Mouse (Mus musculus): ENCODE results near the gene Nudt22. TPM values are rescaled to one million over a fixed set of nuclear protein-coding genes. Genes with fewer than 3 reads are reported as not detected.

Gene Nudt22
- polyA plus RNA-seq, 1 experiment: 18.2 TPM

GRCm38 (mm10) chr19:7012426-7012825, 16.5 kb upstream of the Nudt22 start:
- TF ChIP-seq MAX (IDR thresholded peaks at IDR 0.05): no peak
- Histone ChIP-seq H3K36me3 (ENCODE audit: control insufficient read depth, insufficient read depth) (peaks cover 12% of the 10 kb centered on the region), H3K4me3 (ENCODE audit: insufficient read depth, poor library complexity, severe bottlenecking) (no peak overlapping the region), H3K27me3 (ENCODE audit: control insufficient read depth, insufficient read depth, insufficient read length) (no peaks in the 10 kb centered on the region), H3ac (ENCODE audit: control insufficient read depth, insufficient read length, low read depth) (no peak overlapping the region), H3K79me3 (ENCODE audit: low read depth) (no peaks in the 10 kb centered on the region), H3K79me2 (ENCODE audit: control insufficient read depth, insufficient read depth) (no peaks in the 10 kb centered on the region)

- H3K79me2 ChIP-seq (ENCODE audit: control insufficient read depth, insufficient read depth): no peaks in the 10 kb centered on the region
- H3ac ChIP-seq (ENCODE audit: control insufficient read depth, insufficient read length, low read depth): no peak overlapping the region
- TF ChIP-seq MYOD1 (IDR thresholded peaks at IDR 0.05; ENCODE audit: control insufficient read depth, insufficient read length, low read depth): no peak
- no peak for TF ChIP-seq CEBPB (IDR thresholded peaks at IDR 0.05; ENCODE audit: low read depth)
- no peak for TF ChIP-seq USF1 (IDR thresholded peaks at IDR 0.05; ENCODE audit: low read depth)
- TF ChIP-seq MYOG (IDR thresholded peaks at IDR 0.05; ENCODE audit: control insufficient read depth, extremely low read depth, insufficient read length): no peak
- no peak for TF ChIP-seq MAX (IDR thresholded peaks at IDR 0.05)
- no peak for TF ChIP-seq FOSL1 (IDR thresholded peaks at IDR 0.05; ENCODE audit: insufficient read depth, low read length, poor library complexity, severe bottlenecking)
- no peak for TF ChIP-seq CTCF (IDR thresholded peaks at IDR 0.05; ENCODE audit: control insufficient read depth, insufficient read depth, insufficient read length)
- no peak overlapping the region for H3K4me3 ChIP-seq (ENCODE audit: insufficient read depth, poor library complexity, severe bottlenecking)
- no peaks in the 10 kb centered on the region for H3K36me3 ChIP-seq (ENCODE audit: control insufficient read depth, insufficient read depth)
- H3K27me3 ChIP-seq (ENCODE audit: control insufficient read depth, insufficient read depth, insufficient read length): no peaks in the 10 kb centered on the region
- H3K79me3 ChIP-seq (ENCODE audit: low read depth): no peaks in the 10 kb centered on the region
Measured at GRCm38 (mm10) chr19:7006892-7007593, 11.1 kb upstream of the Nudt22 start.

- Histone ChIP-seq H3K4me3 (ENCODE audit: insufficient read depth, poor library complexity, severe bottlenecking) (no peak overlapping the region), H3K27me3 (ENCODE audit: control insufficient read depth, insufficient read depth, insufficient read length) (no peaks in the 10 kb centered on the region), H3K36me3 (ENCODE audit: control insufficient read depth, insufficient read depth) (peaks cover 7% of the 10 kb centered on the region), H3K79me3 (ENCODE audit: low read depth) (no peaks in the 10 kb centered on the region), H3K79me2 (ENCODE audit: control insufficient read depth, insufficient read depth) (no peaks in the 10 kb centered on the region), H3ac (ENCODE audit: control insufficient read depth, insufficient read length, low read depth) (no peak overlapping the region)
- TF ChIP-seq FOSL1 (IDR thresholded peaks at IDR 0.05; ENCODE audit: insufficient read depth, low read length, poor library complexity, severe bottlenecking): no peak
- TF ChIP-seq CEBPB (IDR thresholded peaks at IDR 0.05; ENCODE audit: low read depth): no peak
- no peak for TF ChIP-seq MYOG (IDR thresholded peaks at IDR 0.05; ENCODE audit: control insufficient read depth, extremely low read depth, insufficient read length)
- TF ChIP-seq MYOD1 (IDR thresholded peaks at IDR 0.05; ENCODE audit: control insufficient read depth, insufficient read length, low read depth): no peak
- TF ChIP-seq MAX (IDR thresholded peaks at IDR 0.05): no peak
- no peak for TF ChIP-seq USF1 (IDR thresholded peaks at IDR 0.05; ENCODE audit: low read depth)
Measured at GRCm38 (mm10) chr19:6999360-7000063, 3.6 kb upstream of the Nudt22 start.

- H3K27me3 ChIP-seq (ENCODE audit: control insufficient read depth, insufficient read depth, insufficient read length): no peaks in the 10 kb centered on the region
- H3K36me3 ChIP-seq (ENCODE audit: control insufficient read depth, insufficient read depth): peaks cover 7% of the 10 kb centered on the region
- no peak overlapping the region for H3ac ChIP-seq (ENCODE audit: control insufficient read depth, insufficient read length, low read depth)
- no peaks in the 10 kb centered on the region for H3K79me3 ChIP-seq (ENCODE audit: low read depth)
- no peaks in the 10 kb centered on the region for H3K79me2 ChIP-seq (ENCODE audit: control insufficient read depth, insufficient read depth)
- TF ChIP-seq CEBPB (IDR thresholded peaks at IDR 0.05; ENCODE audit: low read depth) (no peak), MAX (IDR thresholded peaks at IDR 0.05) (no peak), CTCF (IDR thresholded peaks at IDR 0.05; ENCODE audit: control insufficient read depth, insufficient read depth, insufficient read length) (no peak), FOSL1 (IDR thresholded peaks at IDR 0.05; ENCODE audit: insufficient read depth, low read length, poor library complexity, severe bottlenecking) (no peak), USF1 (IDR thresholded peaks at IDR 0.05; ENCODE audit: low read depth) (no peak), MYOD1 (IDR thresholded peaks at IDR 0.05; ENCODE audit: control insufficient read depth, insufficient read length, low read depth) (no peak), MYOG (IDR thresholded peaks at IDR 0.05; ENCODE audit: control insufficient read depth, extremely low read depth, insufficient read length) (no peak)
- no peak overlapping the region for H3K4me3 ChIP-seq (ENCODE audit: insufficient read depth, poor library complexity, severe bottlenecking)
Measured at GRCm38 (mm10) chr19:6997721-6998290, 1.9 kb upstream of the Nudt22 start.

- H3K79me3 ChIP-seq (ENCODE audit: low read depth): no peaks in the 10 kb centered on the region
- H3K79me2 ChIP-seq (ENCODE audit: control insufficient read depth, insufficient read depth): no peaks in the 10 kb centered on the region
- peaks cover 7% of the 10 kb centered on the region for H3K36me3 ChIP-seq (ENCODE audit: control insufficient read depth, insufficient read depth)
- peak overlapping the region; percentile 32 for H3K4me3 ChIP-seq (ENCODE audit: insufficient read depth, poor library complexity, severe bottlenecking)
- H3ac ChIP-seq (ENCODE audit: control insufficient read depth, insufficient read length, low read depth): peak overlapping the region; percentile 67
- H3K27me3 ChIP-seq (ENCODE audit: control insufficient read depth, insufficient read depth, insufficient read length): no peaks in the 10 kb centered on the region
- TF ChIP-seq CEBPB (IDR thresholded peaks at IDR 0.05; ENCODE audit: low read depth) (no peak), CTCF (IDR thresholded peaks at IDR 0.05; ENCODE audit: control insufficient read depth, insufficient read depth, insufficient read length) (no peak), USF1 (IDR thresholded peaks at IDR 0.05; ENCODE audit: low read depth) (no peak), MAX (IDR thresholded peaks at IDR 0.05) (no peak), MYOD1 (IDR thresholded peaks at IDR 0.05; ENCODE audit: control insufficient read depth, insufficient read length, low read depth) (no peak)
Measured at GRCm38 (mm10) chr19:6995255-6995991, 494 bp downstream of the Nudt22 start.

Measured in C2C12 (cell line).